Mouse (Mus musculus) ES-Bruce4 (cell line): ENCODE data around the gene Ndufb10. TPM values are rescaled to one million over a fixed set of nuclear protein-coding genes. Genes with fewer than 3 reads are reported as not detected.

ENCODE experiments used
- H3K27ac ChIP-seq: 2 replicates; pipeline ENCODE4 v1.5.1; 2012; ENCODE audit warnings: low read length, inconsistent platforms; ENCODE audit not compliant: insufficient read depth
- H3K27me3 ChIP-seq: 2 replicates; pipeline ENCODE4 v1.6.1; 2012; ENCODE audit warnings: mild to moderate bottlenecking, low read length, inconsistent platforms; ENCODE audit not compliant: control insufficient read depth, poor library complexity, insufficient read depth, severe bottlenecking
- H3K36me3 ChIP-seq: 2 replicates; pipeline ENCODE4 v1.6.1; 2012; ENCODE audit warnings: inconsistent platforms, mild to moderate bottlenecking, low read length, moderate library complexity; ENCODE audit not compliant: control insufficient read depth, poor library complexity, insufficient read depth, severe bottlenecking
- H3K4me1 ChIP-seq: one replicate; pipeline ENCODE4 v1.8.1; 2011; ENCODE audit warnings: low read length; ENCODE audit not compliant: control insufficient read depth, insufficient read depth
- H3K4me3 ChIP-seq: 2 replicates; pipeline ENCODE4 v1.5.1; 2011; ENCODE audit warnings: low read depth, mild to moderate bottlenecking, low read length
- H3K9ac ChIP-seq: 2 replicates; pipeline ENCODE4 v1.6.1; 2012; ENCODE audit warnings: low read depth, mild to moderate bottlenecking, inconsistent platforms; ENCODE audit not compliant: poor library complexity, severe bottlenecking
- H3K9me3 ChIP-seq: replicated peaks from 2 replicates; pipeline ENCODE4 v1.6.1; 2012; ENCODE audit warnings: mild to moderate bottlenecking, low read length, inconsistent platforms; ENCODE audit not compliant: control insufficient read depth, poor library complexity, insufficient read depth, severe bottlenecking
- CTCF ChIP-seq: IDR thresholded peaks from one replicate; pipeline ENCODE4 v1.8.1; 2011; ENCODE audit warnings: low read depth, low read length
- EP300 ChIP-seq: IDR thresholded peaks from 2 replicates; pipeline ENCODE4 v1.6.1; 2011; ENCODE audit warnings: low read depth, low read length; ENCODE audit not compliant: insufficient read depth
- POLR2A ChIP-seq: IDR thresholded peaks from one replicate; pipeline ENCODE4 v1.8.1; 2011; ENCODE audit warnings: low read length; ENCODE audit not compliant: insufficient read depth
- polyA plus RNA-seq: library from polyadenylated mRNA; stranded (reverse); fragments of >200 nt; gene quantifications from 2 replicates; pipeline ENCODE4 v1.2.4, GENCODE M21; 2011; ENCODE audit warnings: low read depth; ENCODE audit not compliant: missing spikeins, insufficient read depth, insufficient read length

The Ndufb10 gene
- polyA plus RNA-seq, 1 experiment, result 90.9 TPM

GRCm38 (mm10) chr17:24757394-24757793, 33.1 kb upstream of the Ndufb10 start:
- TF ChIP-seq POLR2A, result no peak
- TF ChIP-seq CTCF, result no peak
- TF ChIP-seq EP300, result no peak
- no peaks in the 10 kb centered on the region for H3K36me3 ChIP-seq
- H3K9ac ChIP-seq, result no peak overlapping the region
- H3K4me1 ChIP-seq, result no peaks in the 10 kb centered on the region
- H3K4me3 ChIP-seq, result no peak overlapping the region
- no peaks in the 10 kb centered on the region for H3K9me3 ChIP-seq
- no peaks in the 10 kb centered on the region for H3K27me3 ChIP-seq
- H3K27ac ChIP-seq, result no peak overlapping the region

GRCm38 (mm10) chr17:24752415-24753394, 28.4 kb upstream of the Ndufb10 start, which contains the start of gene Hs3st6:
Gene Hs3st6 (plus strand): TSS chr17:24752988.
- H3K27ac ChIP-seq, result no peak within 1 kb of the TSS
- no peaks in the 10 kb centered on the region for H3K27me3 ChIP-seq
- peak within 1 kb of the TSS; percentile 63 for H3K4me3 ChIP-seq
- no peaks in the 10 kb centered on the region for H3K36me3 ChIP-seq
- TF ChIP-seq CTCF (no peak), POLR2A (no peak), EP300 (no peak)
- no peaks in the 10 kb centered on the region for H3K4me1 ChIP-seq
- H3K9ac ChIP-seq, result peak within 1 kb of the TSS; percentile 40
- H3K9me3 ChIP-seq, result no peaks in the 10 kb centered on the region

- no peak overlapping the region for H3K4me3 ChIP-seq
- H3K4me1 ChIP-seq, result no peaks in the 10 kb centered on the region
- no peaks in the 10 kb centered on the region for H3K36me3 ChIP-seq
- no peak overlapping the region for H3K9ac ChIP-seq
- H3K27ac ChIP-seq, result no peak overlapping the region
- no peaks in the 10 kb centered on the region for H3K27me3 ChIP-seq
- no peaks in the 10 kb centered on the region for H3K9me3 ChIP-seq
- TF ChIP-seq CTCF (no peak), EP300 (no peak), POLR2A (no peak)
Observed at GRCm38 (mm10) chr17:24751528-24751927, 27.2 kb upstream of the Ndufb10 start.

DNA sequence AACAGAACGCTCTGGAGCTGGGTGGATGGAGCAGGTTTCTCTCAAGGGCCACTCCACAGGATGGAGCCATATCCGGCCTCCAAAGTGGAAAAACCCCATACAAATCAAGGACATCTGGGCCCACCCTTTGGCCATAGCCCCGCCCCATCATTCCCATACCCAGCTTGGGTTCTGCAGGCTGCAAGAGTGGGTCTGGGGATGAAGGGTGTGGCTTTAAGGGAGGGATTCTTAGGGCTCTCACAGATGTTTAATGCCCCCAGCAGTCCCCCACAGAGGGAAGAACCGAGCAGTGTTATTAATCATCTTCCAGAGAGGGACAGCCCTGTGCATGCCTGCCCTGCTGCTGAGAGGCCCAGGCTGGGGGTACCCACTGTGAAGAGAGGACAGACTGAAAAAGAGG, 22.7 kb upstream of the Ndufb10 start:
- H3K9ac ChIP-seq, result no peak overlapping the region
- no peak overlapping the region for H3K4me3 ChIP-seq

DNA sequence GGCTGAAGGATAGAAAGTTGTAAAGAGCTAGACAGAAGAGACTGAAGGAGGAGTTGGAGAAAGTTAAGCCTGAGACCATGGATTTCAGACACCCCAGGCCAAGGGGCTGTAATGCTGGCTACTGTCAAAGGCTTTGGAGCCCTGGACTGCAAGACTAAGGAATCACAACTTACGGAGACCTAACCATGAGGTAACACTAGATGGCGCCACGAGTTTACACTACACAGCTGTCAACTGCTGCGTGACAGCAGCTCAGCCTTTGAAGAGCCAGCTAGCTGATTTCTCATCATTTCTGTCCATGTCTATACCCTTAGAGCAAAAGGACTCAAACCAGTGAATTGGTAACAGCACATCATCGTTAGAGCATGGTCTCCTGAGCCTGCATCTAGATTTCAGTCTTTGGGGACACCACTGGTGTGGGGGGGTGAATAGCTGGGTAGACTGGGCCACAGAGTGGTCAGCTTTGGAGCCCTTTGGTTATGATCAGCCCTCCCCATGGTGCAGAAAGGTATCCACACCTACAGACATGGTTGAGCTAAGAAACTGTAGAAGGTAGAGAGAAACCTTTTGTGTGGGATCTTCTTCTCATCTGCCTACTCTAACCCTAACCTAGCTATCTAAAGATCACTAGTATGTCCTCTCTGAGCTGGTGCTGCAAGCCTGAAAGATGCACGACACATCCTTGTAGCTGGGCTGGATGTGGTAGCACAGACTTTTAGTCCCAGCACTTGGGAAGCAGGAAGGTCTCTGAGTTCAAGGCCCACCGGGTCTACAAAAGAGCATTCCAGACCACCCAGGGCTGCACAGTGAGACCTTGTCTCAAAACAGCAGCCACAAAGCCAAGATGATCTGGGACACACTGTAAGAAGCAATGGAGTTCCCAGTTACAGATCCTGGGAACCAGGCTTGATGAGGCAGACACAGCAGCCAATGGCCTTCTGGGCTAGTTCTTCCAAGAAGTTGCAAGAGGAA, 21.5 kb upstream of the Ndufb10 start:
- Histone ChIP-seq H3K4me3 (no peak overlapping the region), H3K9me3 (no peaks in the 10 kb centered on the region), H3K27me3 (no peaks in the 10 kb centered on the region), H3K27ac (no peak overlapping the region), H3K9ac (no peak overlapping the region), H3K36me3 (no peaks in the 10 kb centered on the region), H3K4me1 (no peaks in the 10 kb centered on the region)
- TF ChIP-seq EP300 (no peak), CTCF (peak; percentile 93)

More for the DNA sequence above, 22.7 kb upstream of the Ndufb10 start:
- Histone ChIP-seq H3K27ac (no peak overlapping the region), H3K4me1 (no peaks in the 10 kb centered on the region), H3K27me3 (no peaks in the 10 kb centered on the region), H3K9me3 (no peaks in the 10 kb centered on the region), H3K36me3 (no peaks in the 10 kb centered on the region)
- TF ChIP-seq POLR2A (no peak), EP300 (no peak), CTCF (no peak)

DNA sequence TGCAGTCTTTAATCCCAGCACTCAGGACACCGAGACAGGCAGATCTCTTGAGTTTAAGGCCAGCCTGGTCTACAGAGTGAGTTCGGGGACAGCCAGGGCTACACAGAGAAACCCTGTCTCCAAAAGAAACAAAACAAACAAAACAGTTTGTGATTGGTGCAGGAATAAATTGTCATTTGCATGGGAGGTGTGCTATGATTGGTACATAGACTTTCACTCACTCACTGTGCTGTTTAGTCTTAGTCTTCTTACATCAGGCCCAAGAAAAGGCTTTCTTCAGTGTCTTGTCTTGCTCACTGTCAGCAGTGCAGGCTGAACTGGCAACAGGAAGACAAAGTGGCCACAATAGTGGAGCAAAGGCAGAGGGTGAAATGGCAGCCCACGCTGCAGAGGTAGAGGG, 20.1 kb upstream of the Ndufb10 start:
- no peaks in the 10 kb centered on the region for H3K27me3 ChIP-seq
- no peak overlapping the region for H3K9ac ChIP-seq
- no peaks in the 10 kb centered on the region for H3K36me3 ChIP-seq
- H3K27ac ChIP-seq, result no peak overlapping the region
- H3K4me3 ChIP-seq, result no peak overlapping the region
- no peaks in the 10 kb centered on the region for H3K4me1 ChIP-seq
- no peak for TF ChIP-seq EP300
- no peak for TF ChIP-seq CTCF
- no peak for TF ChIP-seq POLR2A
- no peaks in the 10 kb centered on the region for H3K9me3 ChIP-seq
